Mouse (Mus musculus): Measurements from ENCODE around the gene Nbdy. TPM values are rescaled to one million over a fixed set of nuclear protein-coding genes. Genes with fewer than 3 reads are reported as not detected.

The Nbdy gene
- polyA plus RNA-seq, 1 experiment from 2014 or later, result 68.5 TPM

- no peak overlapping the region for H3K9ac ChIP-seq (ENCODE audit: low read depth, low read length)
- H3K36me3 ChIP-seq (ENCODE audit: control insufficient read depth, insufficient read depth, low read length), result no peaks in the 10 kb centered on the region
- no peaks in the 10 kb centered on the region for H3K9me3 ChIP-seq (replicated peaks; ENCODE audit: control insufficient read depth, low read length)
- no peak overlapping the region for H3K27ac ChIP-seq (ENCODE audit: low read depth, low read length)
- no peaks in the 10 kb centered on the region for H3K4me1 ChIP-seq (ENCODE audit: control insufficient read depth, insufficient read depth, low read length)
- no peak overlapping the region for H3K4me2 ChIP-seq
- ATAC-seq (replicated peaks; ENCODE audit: insufficient number of reproducible peaks, low FRiP score, low TSS enrichment), result no peak
- H3K27me3 ChIP-seq (ENCODE audit: control insufficient read depth, insufficient read depth, low read length), result no peaks in the 10 kb centered on the region
- no peak overlapping the region for H3K4me3 ChIP-seq (ENCODE audit: low read depth, low read length)
- WGBS (ENCODE audit: insufficient replicate concordance), result 82% methylated on average over 3 of the region's 3 CpGs
Measured at GRCm38 (mm10) chrX:153742493-153742892, 19.1 kb downstream of the Nbdy start.

GRCm38 (mm10) chrX:153749230-153749629, 25.8 kb downstream of the Nbdy start:
- Histone ChIP-seq H3K4me1 (ENCODE audit: control insufficient read depth, insufficient read depth, low read length) (no peaks in the 10 kb centered on the region), H3K9me3 (replicated peaks; ENCODE audit: control insufficient read depth, low read length) (no peaks in the 10 kb centered on the region), H3K27ac (ENCODE audit: low read depth, low read length) (no peak overlapping the region), H3K36me3 (ENCODE audit: control insufficient read depth, insufficient read depth, low read length) (no peaks in the 10 kb centered on the region), H3K27me3 (ENCODE audit: control insufficient read depth, insufficient read depth, low read length) (no peaks in the 10 kb centered on the region), H3K4me3 (ENCODE audit: low read depth, low read length) (no peak overlapping the region), H3K4me2 (no peak overlapping the region), H3K9ac (ENCODE audit: low read depth, low read length) (no peak overlapping the region)
- ATAC-seq (replicated peaks; ENCODE audit: insufficient number of reproducible peaks, low FRiP score, low TSS enrichment), result no peak
- 41% methylated on average over 2 of the region's 2 CpGs for WGBS (ENCODE audit: insufficient replicate concordance)

Other genes with a start within 250 kb of the Nbdy start
- gene Ubqln2, start 225.4 kb upstream of the Nbdy start, polyA plus RNA-seq (2014; fragmentation: Nextera tagmentation; extraction: Ambion mirVana), result 18.7 and 21.1 TPM in 2 replicates
- not detected in 2 replicates for gene Cypt3, start 165.0 kb upstream of the Nbdy start, polyA plus RNA-seq (2014; fragmentation: Nextera tagmentation; extraction: Ambion mirVana)
- 2.5 and 4.3 TPM in 2 replicates for gene Kctd12b, start 27.2 kb upstream of the Nbdy start, polyA plus RNA-seq (2014; fragmentation: Nextera tagmentation; extraction: Ambion mirVana)
- 8.9 and 10.3 TPM in 2 replicates for gene Spin2c, start 108.6 kb downstream of the Nbdy start, polyA plus RNA-seq (2014; fragmentation: Nextera tagmentation; extraction: Ambion mirVana)